Mouse (Mus musculus): ENCODE measurements at regions not wholly inside any gene's neighbourhood (a gene's known extent, or its start where the extent isn't known, plus 50 kb on each side); places are given as distances from the start of the nearest gene placed in this dataset.

- TF ChIP-seq MAFK (IDR thresholded peaks at IDR 0.05; ENCODE audit: insufficient read depth, low read depth, low read length) (no peak), CHD2 (IDR thresholded peaks at IDR 0.05; ENCODE audit: low read depth, low read length) (no peak), HCFC1 (IDR thresholded peaks at IDR 0.05; ENCODE audit: borderline replicate concordance, insufficient read depth, low read length) (no peak)
Measured at GRCm38 (mm10) chr1:81897241-81897640, 335.7 kb upstream of the Gm9747 start.
